Mouse (Mus musculus) ovary, postnatal 10 days (tissue): ENCODE measurements around the gene Vamp5.
A peak's percentile ranks its signal among the peaks of the same experiment; 100 is the strongest.

Source experiments
- DNase-seq: peaks from one replicate; pipeline ENCODE4 v3.0.0; 2022; ENCODE audit warnings: low spot score

Vamp5 gene

GRCm38 (mm10) chr6:72366844-72367443, 13.3 kb downstream of the Vamp5 start, which contains the start of gene Rnf181:
Gene Rnf181 (minus strand): TSS chr6:72366956.
- no peak for DNase-seq

GRCm38 (mm10) chr6:72366304-72366703, 14.0 kb downstream of the Vamp5 start:
- no peak for DNase-seq

GRCm38 (mm10) chr6:72364985-72365384, 15.3 kb downstream of the Vamp5 start:
- DNase-seq = no peak

- DNase-seq = no peak
These were observed 16.3 kb downstream of the Vamp5 start for GRCm38 (mm10) chr6:72364009-72364408.

- peak; percentile 83 for DNase-seq
These were observed 17.9 kb downstream of the Vamp5 start for GRCm38 (mm10) chr6:72362132-72363028.

- no peak for DNase-seq
These were observed 19.1 kb downstream of the Vamp5 start for GRCm38 (mm10) chr6:72361121-72361551.

- DNase-seq = no peak
These were observed 19.7 kb downstream of the Vamp5 start for GRCm38 (mm10) chr6:72360599-72360935.

- DNase-seq = no peak
These were observed 20.2 kb downstream of the Vamp5 start for GRCm38 (mm10) chr6:72359891-72360598.

GRCm38 (mm10) chr6:72359343-72359742, 20.9 kb downstream of the Vamp5 start:
- no peak for DNase-seq

- no peak for DNase-seq
These were observed 22.0 kb downstream of the Vamp5 start for GRCm38 (mm10) chr6:72358086-72358764.

GRCm38 (mm10) chr6:72357164-72358079, 22.8 kb downstream of the Vamp5 start:
- DNase-seq = no peak

GRCm38 (mm10) chr6:72356001-72356532, 24.2 kb downstream of the Vamp5 start:
- DNase-seq = no peak

- peak; percentile 62 for DNase-seq
These were observed 25.0 kb downstream of the Vamp5 start, which contains the start of gene Tmem150a for GRCm38 (mm10) chr6:72355066-72355911. Gene Tmem150a (plus strand): TSS chr6:72355447.

GRCm38 (mm10) chr6:72354025-72354424, 26.2 kb downstream of the Vamp5 start:
- no peak for DNase-seq

GRCm38 (mm10) chr6:72352636-72353405, 27.4 kb downstream of the Vamp5 start:
- no peak for DNase-seq

- no peak for DNase-seq
These were observed 30.1 kb downstream of the Vamp5 start for GRCm38 (mm10) chr6:72350214-72350613.

- DNase-seq = no peak
These were observed 31.9 kb downstream of the Vamp5 start for GRCm38 (mm10) chr6:72348411-72348810.

- DNase-seq = peak; percentile 58
These were observed 32.9 kb downstream of the Vamp5 start, which contains the start of gene 0610030E20Rik for GRCm38 (mm10) chr6:72347166-72347941. Gene 0610030E20Rik (plus strand): TSS chr6:72347317.
